In the genomic region with DNA sequence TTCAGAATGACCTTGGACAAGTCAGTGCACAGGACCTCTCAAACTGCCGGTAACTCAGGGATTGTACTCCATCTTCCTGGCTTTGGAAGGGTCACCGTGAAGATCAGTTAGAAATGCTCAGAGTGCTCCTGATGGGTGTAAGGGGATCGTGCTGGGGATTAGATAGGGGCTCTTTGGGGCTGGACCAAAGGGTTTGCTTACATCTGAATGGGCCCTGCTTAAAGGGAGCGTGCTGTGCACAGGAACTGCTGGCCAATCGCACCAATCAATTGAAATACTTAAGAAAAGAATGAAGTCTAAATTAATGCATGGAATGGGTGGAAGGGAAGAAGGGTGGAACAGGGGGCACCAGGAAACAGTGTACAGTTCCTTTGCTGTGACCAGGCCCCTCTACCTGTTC, we compare ENCODE assay signal across 5 mouse cellular contexts. TPM values are rescaled to one million over a fixed set of nuclear protein-coding genes. Genes with fewer than 3 reads are reported as not detected.
"Had no signal": no experiment of that assay in that cellular context is flagged by ENCODE, and none has a peak within 500 bp of the region (broad histone marks: within the 10 kb centered on the region; RNA-seq: fewer than 3 reads in every experiment).

No protein-coding gene starts in this region.

- H3K4me1 ChIP-seq: liver, embryonic 13.5 days had no signal

- H3K9ac ChIP-seq: liver, embryonic 13.5 days had no signal

- H3K4me3 ChIP-seq: layer of hippocampus, adult 2 months; liver, embryonic 13.5 days had no signal

- H3K27ac ChIP-seq: layer of hippocampus, adult 2 months; liver, embryonic 13.5 days; macrophage; stomach, postnatal 0 days had no signal

- H3K4me2 ChIP-seq: liver, embryonic 13.5 days had no signal

- H3K9me3 ChIP-seq: liver, embryonic 13.5 days had no signal

RNA-seq across cellular contexts. Expression of a gene that starts 7.4 kb away (rescaled TPM):
- total RNA-seq: megakaryocyte, adult 5-6 weeks had no signal
- polyA plus RNA-seq: macrophage had no signal
